Mouse (Mus musculus): ENCODE results near the gene Ptprd.

DNA sequence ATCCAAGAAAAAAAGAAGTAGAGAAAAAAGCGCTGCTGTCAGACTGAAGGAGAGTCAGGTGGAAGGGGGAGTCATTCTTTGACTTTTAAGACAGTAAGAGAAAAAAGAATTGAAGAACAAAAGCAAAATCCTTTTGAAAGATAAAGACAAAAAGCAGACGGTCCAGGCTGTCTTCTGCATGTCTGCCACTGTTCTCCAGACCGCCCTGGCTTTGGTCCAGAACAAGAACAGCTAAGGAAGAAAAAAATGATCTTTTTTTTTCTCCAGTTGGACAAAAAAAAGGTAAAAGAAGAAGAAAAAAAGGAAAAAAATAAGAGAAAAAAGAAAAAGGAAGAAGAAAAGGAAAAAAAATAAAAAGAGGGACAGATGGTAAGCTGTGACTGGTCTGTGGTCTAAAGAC, 2073.9 kb downstream of the Ptprd start:
- no peak for TF ChIP-seq POLR2A (IDR thresholded peaks at IDR 0.05; ENCODE audit: low read depth, low read length)
- no peak for TF ChIP-seq CTCF (IDR thresholded peaks at IDR 0.05; ENCODE audit: extremely low read depth, insufficient read depth, insufficient read length, insufficient replicate concordance)
